Mouse (Mus musculus): ENCODE measurements at regions not wholly inside any gene's neighbourhood (a gene's known extent, or its start where the extent isn't known, plus 50 kb on each side); places are given as distances from the start of the nearest gene placed in this dataset.
"Not testable (repeated sequence)": the region's sequence is repeated elsewhere in the genome, so short reads cannot be mapped to it uniquely, and the experiment has no call there.

DNA sequence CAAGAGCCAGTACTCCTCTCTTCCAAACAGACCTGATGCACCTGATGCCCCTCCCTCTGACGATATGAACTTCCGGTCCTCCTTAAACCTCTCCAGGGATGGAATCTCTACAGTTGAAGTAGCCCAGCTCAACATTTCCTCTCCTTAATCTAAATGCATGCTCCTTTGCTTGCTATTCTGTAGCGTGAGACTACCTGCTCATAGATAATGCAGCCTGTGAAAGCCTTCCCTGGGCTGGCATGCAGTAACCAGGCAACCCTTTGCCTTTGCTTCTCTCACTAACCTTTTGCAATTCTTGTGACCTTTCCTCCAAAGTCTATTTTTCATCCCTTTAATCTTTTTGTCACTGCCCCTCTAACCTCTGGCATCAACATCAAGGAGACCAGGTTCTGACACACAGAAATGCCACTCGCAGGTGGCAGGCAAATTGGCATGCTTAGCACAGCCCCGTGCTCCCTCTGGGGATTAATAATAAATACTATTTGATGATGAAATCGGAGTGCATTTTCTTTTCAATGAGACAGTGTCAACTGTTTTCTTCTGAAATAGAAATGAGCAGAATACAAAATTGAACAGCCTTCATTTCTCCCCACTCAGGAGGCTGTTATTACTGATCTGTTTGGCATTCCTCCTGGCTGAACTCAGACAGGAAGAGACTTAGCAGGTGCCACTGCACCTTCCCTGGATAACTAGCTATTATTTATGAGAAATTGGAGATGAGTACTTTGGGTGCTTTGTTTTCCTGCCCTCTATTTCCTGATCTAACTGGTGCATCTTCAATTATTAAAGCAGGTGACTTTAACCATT, 249.8 kb upstream of the Pbx1 start:
- no peak for DNase-seq (ENCODE audit: low read depth, low spot score)

DNA sequence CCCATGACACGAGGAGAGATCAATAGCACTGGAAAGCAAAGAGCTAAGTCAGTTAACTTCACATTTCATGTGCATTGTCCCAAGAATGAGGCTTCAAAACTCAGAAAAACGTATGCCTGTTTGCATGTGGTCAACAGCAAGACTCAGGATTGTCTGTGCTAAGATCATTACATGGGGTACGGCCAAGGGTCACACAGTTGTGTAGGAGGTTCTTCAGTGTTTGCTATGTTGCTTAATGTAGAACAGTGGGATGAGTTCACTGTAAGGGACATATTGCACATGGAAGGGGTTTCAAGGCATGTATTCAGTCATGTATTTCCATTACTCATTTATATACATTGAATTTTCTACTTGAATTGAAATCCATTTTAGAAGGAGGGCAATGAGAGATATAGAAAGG, 248.6 kb upstream of the Pbx1 start:
- DNase-seq (ENCODE audit: low read depth, low spot score), result no peak

DNA sequence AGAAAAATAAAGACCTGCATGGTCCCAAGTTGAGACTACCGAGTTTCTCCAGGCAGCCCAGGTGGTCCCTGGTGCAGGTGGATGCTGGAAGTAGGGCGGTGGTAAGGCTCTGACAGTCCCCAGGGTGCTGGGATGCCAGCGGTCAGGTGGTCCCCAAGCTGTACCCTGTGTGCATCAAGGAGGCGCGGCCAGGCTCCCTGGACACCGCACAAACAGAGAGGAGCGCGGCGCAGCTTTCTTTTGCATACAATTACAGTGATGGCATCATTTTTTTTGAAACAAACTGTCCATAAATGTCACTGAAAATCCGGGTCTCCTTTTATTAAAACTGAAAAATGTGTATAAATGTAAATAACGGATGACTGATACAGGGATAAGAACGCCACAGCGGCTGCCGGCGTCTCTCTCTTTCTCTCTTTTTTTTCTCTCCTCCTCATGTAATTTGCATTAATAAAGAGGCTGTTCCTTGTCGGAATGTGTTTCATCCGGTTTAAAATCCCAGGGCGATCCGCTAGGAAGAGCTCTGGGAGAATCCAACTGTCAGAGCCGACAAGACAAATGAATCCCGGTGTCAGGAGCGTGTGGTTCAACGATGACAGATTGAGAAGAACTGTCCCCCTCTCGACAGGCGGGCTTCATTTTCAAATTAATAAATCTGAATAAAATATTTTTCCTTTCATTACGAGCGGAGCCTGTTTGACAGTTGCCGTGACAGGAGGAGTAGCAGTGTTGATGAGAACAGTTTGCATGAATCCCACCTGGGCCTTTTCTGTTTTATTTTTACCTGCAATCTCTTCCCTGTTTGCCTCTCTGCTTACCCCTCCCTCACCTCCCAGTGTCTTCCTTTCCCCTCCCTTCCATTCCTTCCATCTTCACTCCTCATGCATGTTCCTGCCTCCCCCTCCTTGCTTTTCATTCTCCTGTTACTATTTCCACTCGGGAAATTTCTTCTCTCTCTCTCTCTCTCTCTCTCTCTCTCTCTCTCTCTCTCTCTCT, 244.6 kb upstream of the Pbx1 start:
- DNase-seq (ENCODE audit: low read depth, low spot score), result peak; percentile 63

DNA sequence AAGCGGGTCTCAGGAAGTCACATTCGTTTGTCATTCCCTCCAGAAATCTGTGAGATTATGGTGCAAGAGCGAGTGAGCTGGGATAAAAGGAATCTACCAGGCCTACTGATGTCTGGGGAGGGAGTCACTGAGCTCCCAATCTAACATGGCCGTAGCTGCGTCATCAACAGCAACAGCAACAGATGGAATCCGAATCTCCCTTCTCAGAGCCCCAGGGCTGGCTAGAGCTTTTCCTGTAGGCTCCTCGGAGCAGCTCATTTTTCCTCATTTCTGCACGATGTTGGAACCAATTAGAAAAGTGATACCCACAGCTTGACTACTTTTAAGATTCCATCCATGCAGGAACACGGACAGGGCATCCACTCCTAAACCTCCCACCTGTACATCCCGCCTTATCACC, 243.7 kb upstream of the Pbx1 start:
- DNase-seq (ENCODE audit: low read depth, low spot score), result no peak

DNA sequence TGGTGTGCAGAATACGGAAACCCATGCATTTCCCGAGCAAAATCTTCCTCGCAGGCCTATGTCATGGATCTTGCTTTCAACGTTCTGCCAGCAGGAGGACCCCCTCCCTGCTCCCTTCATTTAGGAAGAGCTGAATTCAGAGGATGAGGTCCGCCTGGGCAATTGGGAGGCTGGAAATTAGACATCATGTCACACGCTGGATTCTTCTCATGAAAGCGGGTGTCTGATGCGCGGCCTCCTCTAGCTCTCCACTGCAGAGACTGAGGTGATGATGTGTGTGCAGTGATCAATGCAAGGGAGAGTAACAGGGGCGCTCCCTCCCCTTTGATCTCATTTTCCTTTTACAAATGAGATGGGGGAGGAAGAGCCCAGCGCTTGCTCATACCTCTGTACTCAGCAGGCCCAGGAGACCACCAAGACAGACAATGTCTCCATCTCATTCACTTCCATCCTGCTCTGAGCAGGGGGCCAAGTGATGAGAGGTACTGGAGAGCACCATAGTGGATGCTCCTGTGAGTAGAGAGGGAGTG, 230.8 kb upstream of the Pbx1 start:
- DNase-seq (ENCODE audit: low read depth, low spot score), result peak; percentile 29

DNA sequence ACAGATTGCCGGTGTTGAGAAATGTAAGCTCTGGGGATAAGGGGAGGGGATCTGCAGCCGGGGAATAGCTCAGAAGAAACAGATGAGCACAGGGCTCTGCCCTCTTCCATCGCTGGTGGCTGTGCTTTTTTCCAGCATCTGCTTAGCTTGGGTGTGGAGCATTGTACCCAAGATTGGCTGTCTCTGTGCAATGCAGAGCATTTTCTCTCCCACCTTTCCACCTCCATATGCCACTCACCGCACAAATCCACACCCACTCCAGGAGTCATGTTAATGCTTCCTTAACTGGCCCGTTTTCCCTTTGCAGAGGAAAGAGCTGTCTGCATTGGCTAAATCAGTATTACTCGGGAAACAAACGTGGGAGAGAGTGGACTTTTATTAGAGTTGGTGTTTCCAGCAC, 228.9 kb upstream of the Pbx1 start:
- peak; percentile 70 for DNase-seq (ENCODE audit: low read depth, low spot score)

DNA sequence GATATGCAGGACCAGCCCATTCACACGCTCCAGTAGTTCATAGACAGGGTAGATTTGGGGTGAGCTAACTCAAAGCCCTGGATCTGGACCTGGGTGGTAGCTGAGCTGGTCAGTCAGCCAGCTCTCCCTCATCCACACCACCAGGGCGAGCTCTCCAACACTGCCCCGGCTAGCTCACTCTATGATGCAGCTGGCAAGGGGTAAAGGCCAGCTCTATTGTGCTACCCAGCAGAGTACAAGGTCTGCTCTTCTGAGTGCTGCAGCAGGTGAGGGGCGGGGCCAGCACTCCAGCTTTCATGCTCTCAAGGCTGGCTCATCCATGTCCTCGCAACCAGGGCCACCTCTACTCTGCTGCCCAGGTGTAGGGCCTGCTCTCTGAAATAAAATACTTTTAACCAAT, 227.5 kb upstream of the Pbx1 start:
- DNase-seq (ENCODE audit: low read depth, low spot score), result no peak

DNA sequence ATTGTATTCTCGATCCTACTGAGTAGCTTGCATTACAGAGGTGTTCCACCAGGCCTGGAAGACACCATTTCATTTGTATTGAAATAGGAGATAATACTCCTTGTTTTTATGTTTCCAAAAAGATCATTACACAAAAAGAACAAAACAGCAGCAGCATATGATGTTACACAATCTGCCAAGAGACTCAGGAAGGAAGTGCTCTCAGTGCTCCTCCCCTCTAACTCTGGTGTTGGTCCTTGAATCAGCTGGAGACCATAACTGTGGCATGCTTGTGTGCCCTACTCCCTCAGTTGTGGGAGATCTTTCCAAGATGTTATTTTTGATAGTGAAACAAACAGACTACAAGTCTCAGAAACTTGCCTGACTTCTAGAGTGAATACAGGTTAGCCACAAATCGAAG, 200.8 kb upstream of the Pbx1 start:
- no peak for DNase-seq (ENCODE audit: low read depth, low spot score)

DNA sequence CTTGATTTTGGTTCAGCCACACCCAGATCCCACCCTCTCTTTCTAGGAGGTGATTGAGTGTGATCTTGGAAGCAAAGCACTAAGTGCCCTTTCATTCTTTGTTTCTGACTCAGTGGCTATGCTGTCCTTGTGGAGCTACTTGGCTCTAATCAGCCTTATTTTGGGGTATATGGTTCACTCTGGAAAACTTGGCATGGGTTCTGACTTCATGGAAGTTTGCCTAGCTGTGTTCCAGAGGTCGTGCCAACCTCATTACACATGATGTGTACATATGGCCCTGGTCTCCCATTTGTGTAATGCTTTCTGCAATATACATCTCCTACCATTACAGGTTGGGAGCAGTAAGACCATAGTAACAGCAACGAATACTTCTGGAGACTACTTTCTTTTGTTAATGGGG, 199.9 kb upstream of the Pbx1 start:
- no peak for DNase-seq (ENCODE audit: low read depth, low spot score)

DNA sequence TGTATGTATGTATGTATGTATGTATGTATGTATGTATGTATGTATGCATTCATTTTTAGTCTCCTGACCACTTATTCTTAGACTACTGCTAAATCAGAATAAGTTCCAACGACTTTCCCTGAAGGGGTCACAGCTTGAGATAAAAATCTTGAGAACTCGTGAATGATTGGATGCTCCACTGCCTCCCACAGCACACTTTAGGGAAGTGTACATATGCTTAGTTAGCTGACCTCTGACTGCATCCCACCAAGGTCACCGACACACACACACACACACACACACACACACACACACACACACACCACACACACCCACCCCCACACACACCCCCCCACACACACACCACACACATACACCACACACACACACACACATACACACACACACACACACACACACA, 169.9 kb upstream of the Pbx1 start:
- not testable (repeated sequence) for DNase-seq (ENCODE audit: low read depth, low spot score)

DNA sequence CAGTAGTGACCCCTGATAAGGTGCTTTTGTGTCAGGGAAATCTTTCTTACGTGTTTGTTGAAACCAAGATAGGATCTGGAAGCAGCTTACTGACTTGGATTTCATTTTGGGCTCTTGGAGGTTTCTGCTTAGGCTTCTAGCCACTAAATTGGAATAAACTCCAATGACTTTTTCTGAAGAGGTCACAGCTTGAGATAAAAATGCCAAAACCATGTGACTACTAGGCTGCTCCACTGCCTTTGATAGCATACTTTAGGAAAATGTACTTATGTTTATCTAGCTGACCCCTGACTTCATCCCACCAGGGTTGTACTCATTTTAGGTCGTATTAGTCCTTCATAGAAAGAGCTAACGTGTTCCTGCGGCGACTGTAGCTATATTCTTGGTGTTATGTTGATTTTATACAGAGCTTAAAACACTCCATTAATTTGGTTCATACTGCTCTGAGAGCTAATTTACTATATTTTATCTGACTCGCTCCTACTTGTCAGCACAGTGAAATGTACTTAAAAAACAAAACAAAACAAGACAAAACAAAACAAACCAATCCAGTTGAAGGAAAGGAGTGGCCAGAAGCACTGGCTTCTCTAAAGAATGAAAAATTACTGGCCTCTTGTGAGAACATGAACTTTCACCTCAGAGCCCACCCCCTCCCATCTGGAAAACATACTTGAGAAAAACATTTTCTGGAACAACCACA, 168.5 kb upstream of the Pbx1 start:
- DNase-seq (ENCODE audit: low read depth, low spot score), result no peak

DNA sequence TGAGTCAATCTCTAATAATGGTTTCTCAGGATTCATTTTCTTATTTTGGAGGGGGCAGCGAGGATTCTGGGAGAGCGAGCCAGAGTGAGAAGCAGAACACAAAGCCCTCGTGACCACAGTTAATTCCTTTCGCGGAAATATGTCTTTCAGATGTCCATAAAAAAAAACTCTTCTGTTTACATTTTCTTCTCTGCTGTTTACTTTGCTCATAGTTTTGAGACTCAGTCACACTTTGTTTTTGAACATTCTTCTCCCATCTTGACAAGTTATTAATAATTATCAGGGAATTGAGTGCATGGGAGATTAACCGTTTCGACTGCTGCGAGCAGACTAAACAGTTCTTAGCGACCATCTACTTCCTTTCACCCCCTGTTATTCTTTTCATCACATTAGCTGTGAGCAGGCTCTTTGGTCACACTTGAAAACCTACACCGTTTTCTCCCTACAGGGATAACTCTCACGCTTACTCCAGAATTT, 166.2 kb upstream of the Pbx1 start:
- no peak for DNase-seq (ENCODE audit: low read depth, low spot score)

DNA sequence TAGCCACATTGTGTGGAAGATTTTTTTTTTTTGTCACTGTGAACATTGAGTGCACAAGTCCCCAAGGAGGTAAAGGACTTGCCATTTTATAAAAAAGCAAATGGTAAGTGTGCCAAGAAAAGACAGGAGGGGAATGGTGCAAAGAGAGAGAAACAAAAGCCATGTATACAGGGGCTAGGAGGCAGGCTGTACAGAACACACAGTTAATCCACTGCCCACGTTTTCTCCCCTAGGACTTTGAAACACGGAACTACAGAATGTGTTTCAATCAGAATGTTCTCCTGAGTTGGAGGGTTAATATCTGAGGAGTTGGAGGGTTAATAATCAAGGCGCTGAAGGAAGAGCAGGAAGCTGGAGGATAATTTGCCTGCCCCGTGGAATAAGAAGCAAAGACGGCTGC, 165.4 kb upstream of the Pbx1 start:
- no peak for DNase-seq (ENCODE audit: low read depth, low spot score)

DNA sequence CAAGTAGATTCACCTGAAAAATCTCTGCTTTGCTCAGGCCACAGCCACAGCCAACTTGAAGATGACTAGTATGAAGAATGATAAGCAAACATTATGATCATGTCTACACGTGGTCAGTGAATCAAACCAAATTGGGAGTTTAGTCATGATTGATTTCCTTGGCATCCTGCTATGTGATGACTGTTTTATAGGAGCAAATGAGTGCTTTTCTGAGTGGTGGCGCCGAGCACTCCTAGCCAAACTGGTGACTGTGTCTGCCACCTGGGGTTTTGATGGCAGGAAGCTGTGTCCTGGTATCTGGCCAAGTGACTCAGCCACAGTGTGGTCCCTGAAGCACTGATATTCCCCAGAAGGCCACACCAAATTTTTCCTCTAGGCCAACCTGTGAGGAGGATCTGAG, 152.1 kb upstream of the Pbx1 start:
- peak; percentile 63 for DNase-seq (ENCODE audit: low read depth, low spot score)

DNA sequence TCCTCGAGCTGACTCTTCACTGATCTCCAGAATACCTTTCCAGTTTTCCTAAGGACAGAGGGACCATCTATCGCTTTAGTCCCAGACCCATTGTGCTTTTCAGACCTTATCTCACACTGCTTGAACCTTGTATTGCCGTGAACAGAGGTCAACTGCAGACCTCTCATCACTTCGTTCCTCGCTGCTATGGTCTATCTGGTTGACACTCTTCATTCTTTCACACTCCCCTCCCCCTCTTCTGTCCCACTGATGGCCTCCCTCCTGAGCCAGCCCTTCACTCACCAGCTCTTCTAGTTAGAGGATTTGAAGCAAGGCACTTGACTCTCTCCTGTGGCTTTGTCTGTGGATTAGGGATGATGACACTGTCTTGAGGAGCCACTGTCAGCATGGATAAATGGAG, 150.4 kb upstream of the Pbx1 start:
- no peak for DNase-seq (ENCODE audit: low read depth, low spot score)

DNA sequence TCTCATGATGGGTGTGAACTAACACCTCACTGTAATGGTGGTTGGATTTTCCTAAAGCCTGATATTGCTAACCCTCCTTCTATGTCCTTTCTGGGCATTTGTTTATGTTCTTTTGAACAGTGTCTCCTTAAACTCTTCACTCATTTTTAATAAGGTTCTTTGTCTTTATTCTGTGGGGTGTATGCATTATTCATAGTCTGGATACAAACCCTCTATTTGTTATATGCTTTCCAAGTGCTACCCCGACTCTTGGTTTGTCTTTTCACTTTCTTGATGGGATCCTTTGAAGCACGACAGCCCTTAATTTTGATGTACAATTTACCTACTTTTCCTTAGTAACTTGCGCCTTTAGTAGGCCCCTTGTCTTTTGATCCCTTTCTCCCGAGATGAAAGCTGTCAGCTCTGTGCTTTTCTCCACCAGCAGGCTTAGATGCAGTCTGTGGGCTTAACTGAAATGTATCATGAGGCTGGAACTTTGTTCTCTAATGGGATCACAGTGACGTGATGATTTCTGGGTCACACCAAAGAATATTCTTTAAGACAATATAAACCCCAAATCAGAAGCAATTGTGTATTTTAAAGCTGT, 138.0 kb upstream of the Pbx1 start:
- DNase-seq (ENCODE audit: low read depth, low spot score), result peak; percentile 2

DNA sequence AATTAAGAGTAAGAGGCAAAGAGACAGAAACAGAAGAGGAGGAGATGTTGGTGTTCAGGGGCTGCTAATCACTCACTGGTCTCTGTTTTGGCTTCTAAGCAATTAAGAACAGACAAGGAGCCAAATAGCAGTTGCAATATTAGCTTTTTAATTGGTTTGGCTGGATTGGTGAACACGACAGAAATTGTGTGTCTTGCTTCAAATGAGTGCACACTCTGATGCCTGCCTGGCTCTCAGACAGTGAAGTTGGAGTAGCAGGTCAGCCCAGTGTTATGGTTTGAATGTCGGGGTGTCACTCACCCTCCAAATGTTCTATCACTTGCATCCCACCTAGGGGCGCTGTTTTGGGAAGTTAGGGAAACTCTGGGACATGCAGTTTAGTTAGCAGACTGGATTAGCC, 120.3 kb upstream of the Pbx1 start:
- no peak for DNase-seq (ENCODE audit: low read depth, low spot score)

DNA sequence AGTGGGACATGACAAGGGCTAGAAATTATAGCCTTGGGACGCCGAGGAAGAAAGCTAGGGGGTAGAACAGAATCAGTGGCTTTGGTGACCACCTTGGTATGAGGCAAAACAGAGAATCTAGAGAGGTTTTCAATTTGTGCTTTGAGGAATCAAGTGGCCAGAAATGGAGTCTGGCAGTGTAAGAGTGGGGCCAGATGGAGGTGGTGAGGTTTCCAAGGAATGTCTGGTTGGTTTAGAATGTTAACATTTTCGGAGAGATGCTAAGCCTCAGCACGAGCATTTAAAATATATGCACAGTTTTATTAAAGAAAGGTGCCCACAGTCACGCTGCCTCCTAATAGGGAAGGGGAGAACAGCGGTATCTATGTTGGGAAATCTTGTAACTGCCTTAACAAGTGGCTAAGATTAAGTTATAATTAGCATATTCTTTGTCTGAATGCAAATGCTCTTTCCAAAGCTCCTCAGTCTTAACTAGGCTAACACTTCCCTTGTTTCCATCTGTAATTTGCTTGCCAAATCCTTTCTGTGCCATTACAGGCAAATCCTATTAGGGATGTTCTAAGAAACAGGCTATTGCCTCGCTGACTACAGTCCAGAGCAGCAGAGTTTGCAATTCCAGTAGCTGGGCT, 117.9 kb upstream of the Pbx1 start:
- peak; percentile 67 for DNase-seq (ENCODE audit: low read depth, low spot score)

DNA sequence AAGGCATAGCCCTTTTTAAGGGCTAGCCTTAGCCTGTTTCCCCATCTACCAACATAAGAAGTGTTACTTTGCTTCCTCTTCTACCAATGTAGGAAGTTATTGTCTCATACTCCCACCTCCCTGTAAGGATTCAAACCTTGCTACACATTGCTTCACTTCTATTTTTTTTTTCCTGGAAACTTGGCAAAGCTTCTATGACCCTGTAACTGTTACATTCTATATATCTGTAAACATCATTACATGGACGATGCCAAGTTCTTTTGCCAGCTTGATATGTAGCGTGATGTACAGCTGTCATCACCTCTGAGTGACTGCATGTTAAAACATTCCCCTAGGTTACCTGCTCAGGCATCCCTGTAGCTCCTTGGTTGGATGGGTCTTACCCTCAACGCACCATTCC, 114.1 kb upstream of the Pbx1 start:
- DNase-seq (ENCODE audit: low read depth, low spot score), result no peak

DNA sequence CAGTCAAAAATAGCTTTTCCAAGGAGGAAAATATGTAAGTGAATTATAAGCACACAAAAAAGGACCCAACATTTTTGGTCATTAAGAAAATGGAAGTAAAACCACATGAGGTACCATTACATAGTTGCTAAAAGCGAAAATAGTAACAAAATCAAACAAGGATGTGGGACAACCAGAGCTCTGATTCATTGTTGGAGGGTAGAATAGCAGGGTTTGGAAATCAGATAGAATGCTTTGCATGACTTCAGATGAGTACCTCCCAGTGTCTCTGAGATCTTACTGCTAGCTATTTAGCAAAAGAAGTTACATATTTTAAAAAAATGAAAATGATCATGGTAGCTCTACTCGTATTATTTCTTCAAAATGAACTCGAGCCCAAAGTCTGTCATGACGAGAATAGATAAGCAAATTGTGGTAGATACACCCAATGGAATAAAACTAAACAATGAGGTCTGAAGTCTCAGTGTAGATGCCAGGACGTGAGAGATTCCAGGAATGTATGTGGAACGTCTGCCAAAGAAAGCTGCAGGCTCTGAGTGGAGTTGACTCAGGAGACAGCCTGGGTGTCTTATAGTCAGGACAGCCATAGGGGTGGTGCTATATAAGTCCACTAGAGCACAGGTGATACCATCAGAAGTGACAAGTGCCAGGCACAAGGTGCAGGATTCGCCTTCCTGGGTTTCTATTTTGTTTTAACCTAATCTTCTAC, 113.2 kb upstream of the Pbx1 start:
- no peak for DNase-seq (ENCODE audit: low read depth, low spot score)
